Comparison of ENCODE assay signal across 8 mouse cellular contexts in the genomic region with DNA sequence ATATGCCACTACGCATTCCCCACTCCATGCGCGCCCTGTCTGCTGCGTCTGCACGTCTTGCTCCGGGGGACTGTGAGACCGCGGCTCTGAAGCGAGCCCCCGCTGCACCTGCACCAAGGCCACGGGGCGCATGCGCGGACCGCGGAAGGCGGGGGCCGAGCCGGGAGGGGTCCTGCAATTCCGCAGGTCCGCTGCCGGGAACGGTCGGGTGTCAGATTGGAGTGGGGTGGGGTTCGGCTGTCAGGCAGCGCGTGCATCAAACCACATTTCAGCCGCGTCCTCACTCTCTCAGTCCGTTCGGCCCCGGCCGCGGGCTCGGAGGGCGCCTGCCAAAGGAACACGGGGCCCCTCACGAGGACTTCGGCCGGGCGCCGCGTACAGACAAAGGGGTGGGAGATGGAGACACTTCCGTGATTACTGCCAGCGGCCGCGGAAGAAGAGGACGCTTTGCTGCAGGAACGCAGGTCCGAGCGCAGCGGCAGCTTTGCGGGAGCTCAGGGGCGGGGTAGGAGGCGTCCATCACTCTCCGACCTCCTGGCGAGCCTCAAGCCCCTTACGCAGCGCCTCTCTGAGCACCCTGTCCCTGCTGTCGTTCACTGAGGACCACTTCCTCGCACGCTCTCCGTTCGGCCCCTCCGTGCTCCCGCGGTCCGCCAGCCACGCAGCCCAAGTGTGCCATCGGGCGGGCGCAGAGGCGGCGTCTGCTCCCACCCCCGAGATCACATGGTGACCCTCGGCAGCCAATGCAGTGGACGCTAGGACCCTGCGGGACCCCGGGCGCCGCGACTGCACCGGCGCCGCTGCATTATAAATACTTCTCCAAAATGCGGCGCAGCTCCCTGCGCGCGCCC. TPM values are rescaled to one million over a fixed set of nuclear protein-coding genes. Genes with fewer than 3 reads are reported as not detected.
A peak's percentile ranks its signal among the peaks of the same experiment; 100 is the strongest.
DNase-seq lines count a peak whose midpoint lies in the region; ATAC-seq lines count a peak whose summit lies in the region.

TSS of gene Nat8l (plus strand) at position 142 of the 851 bp plus-strand sequence.

- ATAC-seq in forebrain, embryonic 15.5 days (replicated peaks): peak; percentile 86
- ATAC-seq in hindbrain, embryonic 14.5 days (ENCODE audit: low FRiP score): peak; percentile 89
- ATAC-seq in midbrain, embryonic 12.5 days (ENCODE audit: low FRiP score, low read depth): peak; percentile 89
- no peak for ATAC-seq in inflammation-experienced regulatory T-cells, adult 6 months

- H3K4me3 ChIP-seq in forebrain, embryonic 15.5 days: peak within 1 kb of the TSS; percentile 89
- peak within 1 kb of the TSS; percentile 66 for H3K4me3 ChIP-seq in hindbrain, embryonic 14.5 days (replicated peaks; ENCODE audit: low read length)
- peak within 1 kb of the TSS; percentile 73 for H3K4me3 ChIP-seq in midbrain, embryonic 12.5 days

- intact Hi-C loops in left cerebral cortex, postnatal 36 days (cut with DNase I): loop anchor here (2.0 to 10.0 kb wide), 3 partner anchors 59 to 279 kb away; partner anchors contain the start of genes Mxd4 and Nelfa

- WGBS in forebrain, embryonic 15.5 days: under 1% methylated on average over 90 of the region's 90 CpGs
- under 1% methylated on average over 88 of the region's 90 CpGs for WGBS in hindbrain, embryonic 14.5 days
- WGBS in midbrain, embryonic 12.5 days: under 1% methylated on average over 84 of the region's 90 CpGs

- DNase-seq in Muller cell, postnatal 12 days (ENCODE audit: inconsistent ontology term): peak; percentile 71
- peak; percentile 90 for DNase-seq in cerebellum, adult 11 months
- peak; percentile 87 for DNase-seq in hindbrain, embryonic 14.5 days (ENCODE audit: low spot score)
- peak; percentile 91 to 95 for DNase-seq in left cerebral cortex, postnatal 36 days (ENCODE audit: low spot score in 2 of 2)
- peak; percentile 44 for DNase-seq in splenic B cell, adult 2 months (ENCODE audit: low read depth, low spot score)

- H3K9me3 ChIP-seq in forebrain, embryonic 15.5 days: no peaks in the 10 kb centered on the region
- no peaks in the 10 kb centered on the region for H3K9me3 ChIP-seq in hindbrain, embryonic 14.5 days (ENCODE audit: control insufficient read depth, low read length)
- no peaks in the 10 kb centered on the region for H3K9me3 ChIP-seq in midbrain, embryonic 12.5 days

- H3K9ac ChIP-seq in forebrain, embryonic 15.5 days (replicated peaks): peak within 1 kb of the TSS; percentile 91
- peak within 1 kb of the TSS; percentile 85 for H3K9ac ChIP-seq in hindbrain, embryonic 14.5 days
- H3K9ac ChIP-seq in midbrain, embryonic 12.5 days (replicated peaks): peak within 1 kb of the TSS; percentile 84

- no peaks in the 10 kb centered on the region for H3K27me3 ChIP-seq in forebrain, embryonic 15.5 days
- H3K27me3 ChIP-seq in hindbrain, embryonic 14.5 days (ENCODE audit: control insufficient read depth, insufficient read depth, low read length): no peaks in the 10 kb centered on the region
- peaks cover 30% of the 10 kb centered on the region for H3K27me3 ChIP-seq in midbrain, embryonic 12.5 days
- no peaks in the 10 kb centered on the region for H3K27me3 ChIP-seq in splenic B cell, adult 2 months (ENCODE audit: control insufficient read depth, insufficient read depth, low read length, poor library complexity, severe bottlenecking)

- H3K4me1 ChIP-seq in forebrain, embryonic 15.5 days: peaks cover 39% of the 10 kb centered on the region
- peaks cover 25% of the 10 kb centered on the region for H3K4me1 ChIP-seq in hindbrain, embryonic 14.5 days (replicated peaks; ENCODE audit: control insufficient read depth, insufficient read depth, low read length)
- peaks cover 37% of the 10 kb centered on the region for H3K4me1 ChIP-seq in midbrain, embryonic 12.5 days

- peak within 1 kb of the TSS; percentile 96 for H3K27ac ChIP-seq in forebrain, embryonic 15.5 days (replicated peaks)
- peak within 1 kb of the TSS; percentile 99 for H3K27ac ChIP-seq in hindbrain, embryonic 14.5 days
- H3K27ac ChIP-seq in midbrain, embryonic 12.5 days (replicated peaks): peak within 1 kb of the TSS; percentile 98

- H3K36me3 ChIP-seq in forebrain, embryonic 15.5 days: peaks cover 2% of the 10 kb centered on the region; the same call in 1 of the 2 replicates
- H3K36me3 ChIP-seq in hindbrain, embryonic 14.5 days (replicated peaks; ENCODE audit: control insufficient read depth, insufficient read depth): peaks cover 25% of the 10 kb centered on the region
- H3K36me3 ChIP-seq in midbrain, embryonic 12.5 days: peaks cover 6% of the 10 kb centered on the region
- no peaks in the 10 kb centered on the region for H3K36me3 ChIP-seq in splenic B cell, adult 2 months (ENCODE audit: control insufficient read depth, insufficient read depth, low read length, poor library complexity, severe bottlenecking)

- peak within 1 kb of the TSS; percentile 79 for H3K4me2 ChIP-seq in forebrain, embryonic 15.5 days (replicated peaks)
- peak within 1 kb of the TSS; percentile 63 for H3K4me2 ChIP-seq in hindbrain, embryonic 14.5 days (replicated peaks)
- peak within 1 kb of the TSS; percentile 88 for H3K4me2 ChIP-seq in midbrain, embryonic 12.5 days (replicated peaks)

RNA-seq across cellular contexts. Expression of gene Nat8l, which starts in this region (rescaled TPM):
- 4.0 and 4.8 TPM in 2 replicates for polyA plus RNA-seq in forebrain, embryonic 15.5 days (2015; fragmentation: Nextera tagmentation; extraction: Ambion mirVana)
- polyA plus RNA-seq in hindbrain, embryonic 14.5 days (2014; fragmentation: Nextera tagmentation; extraction: Ambion mirVana): 3.9 and 4.5 TPM in 2 replicates
- 100 to 1,000 TPM; 185 to 226 TPM for total RNA-seq in left cerebral cortex, postnatal 36 days (2021)
- polyA plus RNA-seq in midbrain, embryonic 12.5 days (2016; fragmentation: Nextera tagmentation; extraction: Ambion mirVana): 2.7 and 3.0 TPM in 2 replicates
- polyA plus RNA-seq in inflammation-experienced regulatory T-cells, adult 6 months (2017; shearing (Covaris generic)): not detected
